Mouse (Mus musculus) kidney, embryonic 15.5 days (tissue): ENCODE measurements around the gene Trnp1. TPM values are rescaled to one million over a fixed set of nuclear protein-coding genes. Genes with fewer than 3 reads are reported as not detected.
A peak's percentile ranks its signal among the peaks of the same experiment; 100 is the strongest.
"Not testable (repeated sequence)": the region's sequence is repeated elsewhere in the genome, so short reads cannot be mapped to it uniquely, and the experiment has no call there.

Source experiments
- ATAC-seq: fragments of 200-750 bp; cut with Nextera tagmentation; replicated peaks from 2 replicates; pipeline ENCODE4 v1.8.0; 2017; ENCODE audit warnings: moderate TSS enrichment; ENCODE audit not compliant: low FRiP score
- H3K27ac ChIP-seq: fragments of 300-500 bp; sonication (generic); 2 replicates; pipeline ENCODE4 v1.5.1; 2015; ENCODE audit warnings: mild to moderate bottlenecking, inconsistent platforms
- H3K27me3 ChIP-seq: fragments of 300-500 bp; sonication (generic); 2 replicates; pipeline ENCODE4 v1.6.1; 2015; ENCODE audit warnings: inconsistent platforms
- H3K36me3 ChIP-seq: fragments of 300-500 bp; sonication (generic); 2 replicates; pipeline ENCODE4 v1.6.1; 2015; ENCODE audit warnings: inconsistent platforms
- H3K4me1 ChIP-seq: fragments of 300-500 bp; sonication (generic); 2 replicates; pipeline ENCODE4 v1.6.1; 2015; ENCODE audit warnings: inconsistent platforms
- H3K4me2 ChIP-seq: fragments of 300-500 bp; sonication (generic); 2 replicates; pipeline ENCODE4 v1.6.1; 2015; ENCODE audit warnings: moderate library complexity, mild to moderate bottlenecking, inconsistent platforms
- H3K4me3 ChIP-seq: fragments of 300-500 bp; sonication (generic); replicated peaks from 2 replicates; pipeline ENCODE4 v1.5.1; 2015; ENCODE audit warnings: mild to moderate bottlenecking, inconsistent platforms
- H3K9ac ChIP-seq: fragments of 300-500 bp; sonication (generic); 2 replicates; pipeline ENCODE4 v1.6.1; 2015; ENCODE audit warnings: mild to moderate bottlenecking, inconsistent platforms
- H3K9me3 ChIP-seq: fragments of 300-500 bp; sonication (generic); replicated peaks from 2 replicates; pipeline ENCODE4 v1.6.1; 2016; ENCODE audit warnings: inconsistent platforms
- WGBS: fragments of 180-500 bp; shearing (Covaris S2); methylation state at CpG from one replicate; pipeline ENCODE4 v1.1.7; 2015; ENCODE audit warnings: mixed read lengths; 5-methylcytosine and 5-hydroxymethylcytosine counted together
- polyA plus RNA-seq: library from polyadenylated mRNA; unstranded; fragments of >200 nt; fragmentation: Nextera tagmentation; extraction: Ambion mirVana; gene quantifications from 2 replicates; pipeline ENCODE4 v1.2.1, GENCODE M21; 2015

The Trnp1 gene
- 0.64 and 1.0 TPM in 2 replicates for polyA plus RNA-seq

GRCm38 (mm10) chr4:133498160-133498724 lies at the start of gene Trnp1:
Trnp1 (minus strand) TSS chr4:133498550.
- Histone ChIP-seq H3K4me3 (peak within 1 kb of the TSS; percentile 62), H3K27me3 (peaks cover 89% of the 10 kb centered on the region), H3K9me3 (no peaks in the 10 kb centered on the region), H3K4me2 (peak within 1 kb of the TSS; percentile 100), H3K27ac (no peak within 1 kb of the TSS), H3K9ac (peak within 1 kb of the TSS; percentile 55), H3K36me3 (no peaks in the 10 kb centered on the region), H3K4me1 (peaks cover 34% of the 10 kb centered on the region)
- WGBS = 1% methylated on average over 50 of the region's 53 CpGs
- peak; percentile 82 for ATAC-seq

- Histone ChIP-seq H3K4me1 (peaks cover 23% of the 10 kb centered on the region), H3K36me3 (peaks cover 39% of the 10 kb centered on the region), H3K9me3 (no peaks in the 10 kb centered on the region), H3K27me3 (no peaks in the 10 kb centered on the region), H3K9ac (peak within 1 kb of the TSS; percentile 95), H3K4me3 (peak within 1 kb of the TSS; percentile 98), H3K27ac (peak within 1 kb of the TSS; percentile 79), H3K4me2 (peak within 1 kb of the TSS; percentile 74)
- ATAC-seq = peak; percentile 98
- under 1% methylated on average over 65 of the region's 77 CpGs for WGBS
Observed at GRCm38 (mm10) chr4:133545272-133546231, 47.2 kb upstream of the Trnp1 start, which contains the start of gene Nudc. Nudc (minus strand) TSS chr4:133545996.

- ATAC-seq = no peak
- Histone ChIP-seq H3K4me2 (no peak overlapping the region), H3K4me1 (no peaks in the 10 kb centered on the region), H3K27me3 (no peaks in the 10 kb centered on the region), H3K9me3 (no peaks in the 10 kb centered on the region), H3K36me3 (peaks cover 100% of the 10 kb centered on the region), H3K4me3 (no peak overlapping the region), H3K27ac (no peak overlapping the region), H3K9ac (no peak overlapping the region)
- WGBS = 79% methylated on average over 5 of the region's 5 CpGs
Observed at GRCm38 (mm10) chr4:133536652-133537051, 38.3 kb upstream of the Trnp1 start.

GRCm38 (mm10) chr4:133536081-133536480 lies 37.7 kb upstream of the Trnp1 start:
- Histone ChIP-seq H3K36me3 (peaks cover 100% of the 10 kb centered on the region), H3K4me3 (no peak overlapping the region), H3K4me2 (no peak overlapping the region), H3K9ac (no peak overlapping the region), H3K4me1 (no peaks in the 10 kb centered on the region), H3K27me3 (no peaks in the 10 kb centered on the region), H3K27ac (no peak overlapping the region), H3K9me3 (no peaks in the 10 kb centered on the region)
- ATAC-seq = no peak
- 88% methylated on average over 3 of the region's 3 CpGs for WGBS

GRCm38 (mm10) chr4:133532777-133533176 lies 34.4 kb upstream of the Trnp1 start:
- H3K9me3 ChIP-seq = no peaks in the 10 kb centered on the region
- no peaks in the 10 kb centered on the region for H3K4me1 ChIP-seq
- ATAC-seq = no peak
- no peaks in the 10 kb centered on the region for H3K27me3 ChIP-seq
- H3K4me2 ChIP-seq = no peak overlapping the region
- H3K4me3 ChIP-seq = no peak overlapping the region
- peaks cover 100% of the 10 kb centered on the region for H3K36me3 ChIP-seq
- no peak overlapping the region for H3K9ac ChIP-seq
- no peak overlapping the region for H3K27ac ChIP-seq
- 78% methylated on average over 3 of the region's 3 CpGs for WGBS

- Histone ChIP-seq H3K4me3 (no peak overlapping the region), H3K4me1 (no peaks in the 10 kb centered on the region), H3K27ac (no peak overlapping the region), H3K4me2 (no peak overlapping the region), H3K9ac (no peak overlapping the region), H3K27me3 (no peaks in the 10 kb centered on the region), H3K36me3 (peaks cover 59% of the 10 kb centered on the region), H3K9me3 (no peaks in the 10 kb centered on the region)
- WGBS = 70% methylated on average over 16 of the region's 16 CpGs
- no peak for ATAC-seq
Observed at GRCm38 (mm10) chr4:133527788-133528187, 29.4 kb upstream of the Trnp1 start.

GRCm38 (mm10) chr4:133521502-133521901 lies 23.2 kb upstream of the Trnp1 start:
- H3K9me3 ChIP-seq = no peaks in the 10 kb centered on the region
- H3K4me3 ChIP-seq = no peak overlapping the region
- WGBS = 42% methylated on average over 2 of the region's 2 CpGs
- no peak overlapping the region for H3K4me2 ChIP-seq
- H3K27me3 ChIP-seq = peaks cover 44% of the 10 kb centered on the region
- H3K4me1 ChIP-seq = peaks cover 9% of the 10 kb centered on the region; the same call in 1 of the 2 replicates
- H3K9ac ChIP-seq = no peak overlapping the region
- H3K27ac ChIP-seq = no peak overlapping the region
- 0 out of 2 replicates have a peak, but pooled peaks cover 4% of the 10 kb centered on the region for H3K36me3 ChIP-seq
- no peak for ATAC-seq

- H3K9me3 ChIP-seq = no peaks in the 10 kb centered on the region
- peak overlapping the region; percentile 60 for H3K9ac ChIP-seq
- H3K4me2 ChIP-seq = peak overlapping the region; percentile 67
- no peaks in the 10 kb centered on the region for H3K36me3 ChIP-seq
- peak; percentile 73; the same call in 1 of the 2 replicates for ATAC-seq
- peak overlapping the region; percentile 88 for H3K27ac ChIP-seq
- 4% methylated on average over 25 of the region's 25 CpGs for WGBS
- peaks cover 9% of the 10 kb centered on the region; the same call in 1 of the 2 replicates for H3K4me1 ChIP-seq
- peak overlapping the region; percentile 65 for H3K4me3 ChIP-seq
- peaks cover 52% of the 10 kb centered on the region for H3K27me3 ChIP-seq
Observed at GRCm38 (mm10) chr4:133519369-133519665, 21.0 kb upstream of the Trnp1 start.

GRCm38 (mm10) chr4:133518601-133519368 lies 20.4 kb upstream of the Trnp1 start, which contains the start of gene Kdf1:
Kdf1 (plus strand) TSS chr4:133518963.
- WGBS = 2% methylated on average over 62 of the region's 69 CpGs
- peak within 1 kb of the TSS; percentile 65 for H3K4me3 ChIP-seq

GRCm38 (mm10) chr4:133512972-133513371 lies 14.6 kb upstream of the Trnp1 start:
- Histone ChIP-seq H3K36me3 (no peaks in the 10 kb centered on the region), H3K9ac (no peak overlapping the region), H3K9me3 (no peaks in the 10 kb centered on the region), H3K4me2 (no peak overlapping the region), H3K27ac (no peak overlapping the region), H3K27me3 (peaks cover 25% of the 10 kb centered on the region), H3K4me3 (no peak overlapping the region), H3K4me1 (0 out of 2 replicates have a peak, but pooled peaks cover 3% of the 10 kb centered on the region)
- peak; percentile 49; the same call in 1 of the 2 replicates for ATAC-seq
- 14% methylated on average over 8 of the region's 8 CpGs for WGBS

More at GRCm38 (mm10) chr4:133518601-133519368, 20.4 kb upstream of the Trnp1 start, which contains the start of gene Kdf1:
- H3K9me3 ChIP-seq = no peaks in the 10 kb centered on the region
- peaks cover 52% of the 10 kb centered on the region for H3K27me3 ChIP-seq
- peaks cover 9% of the 10 kb centered on the region; the same call in 1 of the 2 replicates for H3K4me1 ChIP-seq
- H3K36me3 ChIP-seq = no peaks in the 10 kb centered on the region
- peak within 1 kb of the TSS; percentile 60 for H3K9ac ChIP-seq
- peak within 1 kb of the TSS; percentile 88 for H3K27ac ChIP-seq
- H3K4me2 ChIP-seq = peak within 1 kb of the TSS; percentile 67
- peak; percentile 89 for ATAC-seq

- H3K9me3 ChIP-seq, H3K36me3 ChIP-seq, H3K9ac ChIP-seq, H3K27ac ChIP-seq, H3K4me1 ChIP-seq, ATAC-seq, H3K4me3 ChIP-seq, H3K4me2 ChIP-seq: not testable (repeated sequence)
- WGBS = 34% methylated on average over 5 of the region's 5 CpGs
- H3K27me3 ChIP-seq = peaks cover 25% of the 10 kb centered on the region
Observed at GRCm38 (mm10) chr4:133512511-133512910, 14.2 kb upstream of the Trnp1 start.
